Mouse (Mus musculus) forebrain, embryonic 15.5 days (tissue): Measurements from ENCODE around the gene Csmd2. TPM values are rescaled to one million over a fixed set of nuclear protein-coding genes. Genes with fewer than 3 reads are reported as not detected.
"Not testable (repeated sequence)": the region's sequence is repeated elsewhere in the genome, so short reads cannot be mapped to it uniquely, and the experiment has no call there.

Source experiments
- ATAC-seq: fragments of 200-750 bp; cut with Nextera tagmentation; replicated peaks from 2 replicates; pipeline ENCODE4 v1.8.0; 2017; ENCODE audit warnings: mild to moderate bottlenecking, moderate TSS enrichment, moderate library complexity
- H3K27ac ChIP-seq: fragments of 300-500 bp; sonication (generic); replicated peaks from 2 replicates; pipeline ENCODE4 v1.5.1; 2015; ENCODE audit warnings: mild to moderate bottlenecking, inconsistent platforms
- H3K27me3 ChIP-seq: fragments of 300-500 bp; sonication (generic); 2 replicates; pipeline ENCODE4 v1.6.1; 2015; ENCODE audit warnings: inconsistent platforms
- H3K36me3 ChIP-seq: fragments of 300-500 bp; sonication (generic); 2 replicates; pipeline ENCODE4 v1.6.1; 2015; ENCODE audit warnings: mild to moderate bottlenecking, inconsistent platforms
- H3K4me1 ChIP-seq: fragments of 300-500 bp; sonication (generic); 2 replicates; pipeline ENCODE4 v1.6.1; 2015; ENCODE audit warnings: inconsistent platforms
- H3K4me2 ChIP-seq: fragments of 300-500 bp; sonication (generic); replicated peaks from 2 replicates; pipeline ENCODE4 v1.6.1; 2015; ENCODE audit warnings: mild to moderate bottlenecking, inconsistent platforms
- H3K4me3 ChIP-seq: fragments of 300-500 bp; sonication (generic); 2 replicates; pipeline ENCODE4 v1.5.1; 2015; ENCODE audit warnings: mild to moderate bottlenecking, inconsistent platforms
- H3K9ac ChIP-seq: fragments of 300-500 bp; sonication (generic); replicated peaks from 2 replicates; pipeline ENCODE4 v1.6.1; 2015; ENCODE audit warnings: mild to moderate bottlenecking, inconsistent platforms
- H3K9me3 ChIP-seq: fragments of 300-500 bp; sonication (generic); 2 replicates; pipeline ENCODE4 v1.6.1; 2016; ENCODE audit warnings: inconsistent platforms
- WGBS: fragments of 180-500 bp; shearing (Covaris S2); methylation state at CpG from one replicate; pipeline ENCODE4 v1.1.7; 2015; ENCODE audit warnings: mixed read lengths; 5-methylcytosine and 5-hydroxymethylcytosine counted together
- polyA plus RNA-seq: library from polyadenylated mRNA; unstranded; fragments of >200 nt; fragmentation: Nextera tagmentation; extraction: Ambion mirVana; gene quantifications from 2 replicates; pipeline ENCODE4 v1.2.1, GENCODE M21; 2015

Gene Csmd2
- polyA plus RNA-seq, 1 experiment from 2014 or later: 9.0 TPM

DNA sequence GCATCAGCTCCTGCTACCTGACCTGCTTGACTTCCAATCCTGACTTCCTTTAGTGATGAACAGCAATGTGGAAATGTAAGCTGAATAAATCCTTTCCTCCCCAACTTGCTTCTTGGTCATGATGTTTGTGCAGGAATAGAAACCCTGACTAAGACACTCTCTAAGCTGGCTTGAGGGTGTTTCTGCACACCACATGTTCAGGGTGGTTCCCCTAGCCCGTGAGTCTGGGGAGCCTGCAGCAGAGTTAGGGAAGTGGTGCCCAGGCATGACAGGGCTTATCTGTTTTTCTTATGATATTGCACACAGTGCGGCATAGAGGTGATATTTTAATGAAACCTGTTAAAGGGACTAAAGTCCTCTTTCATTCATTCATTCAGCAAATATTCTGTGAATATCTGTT lies 73.6 kb downstream of the Csmd2 start:
- H3K27me3 ChIP-seq, H3K4me1 ChIP-seq, ATAC-seq, H3K9ac ChIP-seq, H3K4me2 ChIP-seq, H3K9me3 ChIP-seq, H3K4me3 ChIP-seq, H3K36me3 ChIP-seq, H3K27ac ChIP-seq: not testable (repeated sequence)
- WGBS: 91% methylated on average over 2 of the region's 2 CpGs

DNA sequence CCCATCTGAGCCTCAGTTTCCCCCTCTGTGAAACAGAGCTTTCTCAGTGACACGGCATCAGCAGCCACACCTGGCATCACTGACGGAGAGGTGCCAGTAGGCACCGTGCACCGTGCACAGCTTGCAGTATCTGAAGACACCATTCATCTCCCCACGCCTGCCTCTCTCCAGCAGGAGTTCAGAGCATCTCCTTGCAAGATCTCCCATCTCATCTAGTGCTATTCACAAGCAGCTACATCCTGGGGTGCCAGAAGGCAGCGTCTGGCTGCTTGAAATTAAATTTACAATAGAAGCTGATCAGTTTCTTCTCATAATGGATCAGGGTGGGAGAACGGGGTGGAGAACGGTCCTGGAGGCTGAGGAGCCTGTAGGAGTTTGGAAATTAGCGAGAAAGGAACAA lies 79.5 kb downstream of the Csmd2 start:
- H3K9me3 ChIP-seq: no peaks in the 10 kb centered on the region
- no peak for ATAC-seq
- 58% methylated on average over 9 of the region's 9 CpGs for WGBS

GRCm38 (mm10) chr4:128084466-128084865 lies 96.8 kb downstream of the Csmd2 start:
- Histone ChIP-seq H3K4me3 (no peak overlapping the region), H3K4me2 (no peak overlapping the region), H3K27me3 (no peaks in the 10 kb centered on the region), H3K36me3 (no peaks in the 10 kb centered on the region), H3K27ac (no peak overlapping the region), H3K4me1 (peaks cover 14% of the 10 kb centered on the region), H3K9ac (no peak overlapping the region), H3K9me3 (no peaks in the 10 kb centered on the region)
- WGBS: 98% methylated on average over 3 of the region's 3 CpGs
- no peak for ATAC-seq

More for the DNA sequence above, 79.5 kb downstream of the Csmd2 start:
- Histone ChIP-seq H3K4me3 (no peak overlapping the region), H3K27ac (no peak overlapping the region), H3K4me2 (no peak overlapping the region), H3K4me1 (no peaks in the 10 kb centered on the region), H3K27me3 (no peaks in the 10 kb centered on the region), H3K36me3 (no peaks in the 10 kb centered on the region), H3K9ac (no peak overlapping the region)

DNA sequence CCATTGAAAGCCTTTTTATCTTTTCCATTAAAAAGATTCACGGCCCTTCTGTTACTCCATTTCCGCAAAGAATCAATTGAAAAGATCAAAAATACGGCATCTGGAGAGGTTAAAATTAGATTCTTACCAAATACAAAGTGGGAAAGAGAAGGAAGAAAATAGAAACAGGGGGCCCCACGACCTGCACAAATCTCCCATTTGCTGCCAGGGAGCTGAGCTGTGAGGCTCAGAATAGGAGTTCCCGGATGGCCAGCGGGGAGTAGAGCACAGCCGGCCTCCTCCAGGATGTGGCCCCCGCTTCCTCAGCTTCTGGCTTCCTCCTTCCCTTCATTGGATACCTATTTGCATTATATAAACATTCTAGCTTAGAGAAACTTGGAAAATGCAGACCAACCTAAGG lies 97.4 kb downstream of the Csmd2 start:
- H3K4me1 ChIP-seq: peaks cover 14% of the 10 kb centered on the region
- no peak overlapping the region for H3K4me2 ChIP-seq
- H3K36me3 ChIP-seq: no peaks in the 10 kb centered on the region
- WGBS: 74% methylated on average over 8 of the region's 8 CpGs
- H3K9ac ChIP-seq: no peak overlapping the region
- no peak overlapping the region for H3K4me3 ChIP-seq
- H3K27me3 ChIP-seq: no peaks in the 10 kb centered on the region
- no peak for ATAC-seq
- H3K27ac ChIP-seq: no peak overlapping the region
- H3K9me3 ChIP-seq: no peaks in the 10 kb centered on the region

- no peak for ATAC-seq
- 87% methylated on average over 5 of the region's 5 CpGs for WGBS
- Histone ChIP-seq H3K27me3 (no peaks in the 10 kb centered on the region), H3K4me3 (no peak overlapping the region), H3K4me2 (no peak overlapping the region), H3K27ac (0 out of 2 replicates have a peak overlapping the region, but pooled peaks have one; percentile 9), H3K9me3 (no peaks in the 10 kb centered on the region), H3K4me1 (peaks cover 14% of the 10 kb centered on the region), H3K9ac (no peak overlapping the region), H3K36me3 (no peaks in the 10 kb centered on the region)
Measured at GRCm38 (mm10) chr4:128087147-128087606, 99.5 kb downstream of the Csmd2 start.

GRCm38 (mm10) chr4:128087704-128088103 lies 100.0 kb downstream of the Csmd2 start:
- no peaks in the 10 kb centered on the region for H3K36me3 ChIP-seq
- H3K4me2 ChIP-seq: no peak overlapping the region
- no peaks in the 10 kb centered on the region for H3K27me3 ChIP-seq
- no peak overlapping the region for H3K9ac ChIP-seq
- 33% methylated on average over 3 of the region's 3 CpGs for WGBS
- no peaks in the 10 kb centered on the region for H3K9me3 ChIP-seq
- no peak overlapping the region for H3K4me3 ChIP-seq
- ATAC-seq: no peak
- H3K27ac ChIP-seq: 0 out of 2 replicates have a peak overlapping the region, but pooled peaks have one; percentile 9
- peaks cover 14% of the 10 kb centered on the region for H3K4me1 ChIP-seq

DNA sequence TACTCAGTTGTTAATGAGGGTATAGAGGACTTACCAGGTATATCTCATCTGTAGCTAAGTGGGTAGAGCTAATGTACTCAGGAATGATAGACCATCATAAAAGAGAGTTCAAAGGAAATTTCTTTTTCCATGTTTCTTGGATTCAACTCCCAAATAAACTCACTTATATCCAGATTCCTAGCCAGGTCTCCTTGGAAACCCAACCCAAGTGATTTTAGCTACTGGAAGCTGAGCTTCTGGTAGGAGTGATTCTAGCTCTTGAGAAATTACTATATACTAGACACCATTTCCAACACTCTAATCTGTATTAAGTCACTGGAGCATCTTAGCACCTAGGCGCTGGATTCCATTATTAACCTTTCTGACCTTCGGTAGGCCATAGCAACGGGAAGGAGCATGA lies 100.6 kb downstream of the Csmd2 start:
- no peaks in the 10 kb centered on the region for H3K27me3 ChIP-seq
- H3K4me1 ChIP-seq: peaks cover 14% of the 10 kb centered on the region
- ATAC-seq: no peak
- H3K4me2 ChIP-seq: no peak overlapping the region
- no peaks in the 10 kb centered on the region for H3K36me3 ChIP-seq
- 86% methylated on average over 3 of the region's 3 CpGs for WGBS
- H3K4me3 ChIP-seq: no peak overlapping the region
- no peak overlapping the region for H3K27ac ChIP-seq
- no peak overlapping the region for H3K9ac ChIP-seq
- H3K9me3 ChIP-seq: no peaks in the 10 kb centered on the region

- no peaks in the 10 kb centered on the region for H3K27me3 ChIP-seq
- H3K27ac ChIP-seq: no peak overlapping the region
- H3K9me3 ChIP-seq: no peaks in the 10 kb centered on the region
- ATAC-seq: no peak
- H3K9ac ChIP-seq: no peak overlapping the region
- no peaks in the 10 kb centered on the region for H3K36me3 ChIP-seq
- H3K4me2 ChIP-seq: no peak overlapping the region
- peaks cover 14% of the 10 kb centered on the region for H3K4me1 ChIP-seq
- H3K4me3 ChIP-seq: no peak overlapping the region
- 71% methylated on average over 3 of the region's 3 CpGs for WGBS
Measured at GRCm38 (mm10) chr4:128091938-128092337, 104.3 kb downstream of the Csmd2 start.

- no peak overlapping the region for H3K27ac ChIP-seq
- no peak overlapping the region for H3K4me3 ChIP-seq
- H3K27me3 ChIP-seq: no peaks in the 10 kb centered on the region
- H3K36me3 ChIP-seq: no peaks in the 10 kb centered on the region
- no peak for ATAC-seq
- H3K9ac ChIP-seq: no peak overlapping the region
- H3K4me2 ChIP-seq: no peak overlapping the region
- no peaks in the 10 kb centered on the region for H3K9me3 ChIP-seq
- H3K4me1 ChIP-seq: 0 out of 2 replicates have a peak, but pooled peaks cover 4% of the 10 kb centered on the region
- WGBS: 81% methylated on average over 5 of the region's 5 CpGs
Measured at GRCm38 (mm10) chr4:128099515-128099914, 111.9 kb downstream of the Csmd2 start.

DNA sequence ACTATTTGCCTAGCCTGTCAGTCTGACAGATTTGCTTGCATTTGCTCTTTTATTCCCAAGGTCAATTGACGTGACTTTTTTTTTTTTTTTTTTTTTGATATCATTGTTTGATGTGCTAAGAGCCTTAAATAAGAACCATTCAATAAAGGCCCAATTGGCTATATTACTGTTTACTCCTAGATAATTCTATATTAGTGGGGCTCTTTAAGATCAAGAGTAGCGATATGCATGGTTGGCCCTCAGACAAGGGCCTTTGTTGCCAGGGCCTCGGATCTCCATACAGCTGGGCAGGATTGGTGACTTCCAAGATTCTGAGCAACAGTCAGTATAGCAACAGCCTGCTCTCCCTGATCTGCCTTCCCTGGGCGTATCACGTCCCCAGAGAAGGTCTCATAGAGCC lies 112.9 kb downstream of the Csmd2 start:
- no peaks in the 10 kb centered on the region for H3K27me3 ChIP-seq
- 0 out of 2 replicates have a peak, but pooled peaks cover 4% of the 10 kb centered on the region for H3K4me1 ChIP-seq
- H3K4me2 ChIP-seq: no peak overlapping the region
- H3K9me3 ChIP-seq: no peaks in the 10 kb centered on the region
- 54% methylated on average over 5 of the region's 5 CpGs for WGBS
- H3K36me3 ChIP-seq: no peaks in the 10 kb centered on the region
- H3K9ac ChIP-seq: no peak overlapping the region
- no peak overlapping the region for H3K4me3 ChIP-seq
- no peak overlapping the region for H3K27ac ChIP-seq
- ATAC-seq: no peak

GRCm38 (mm10) chr4:128116331-128116730 lies 128.7 kb downstream of the Csmd2 start:
- no peak for ATAC-seq
- Histone ChIP-seq H3K27me3 (no peaks in the 10 kb centered on the region), H3K36me3 (no peaks in the 10 kb centered on the region), H3K4me1 (no peaks in the 10 kb centered on the region), H3K9me3 (no peaks in the 10 kb centered on the region), H3K4me2 (no peak overlapping the region), H3K4me3 (no peak overlapping the region), H3K27ac (no peak overlapping the region), H3K9ac (no peak overlapping the region)
- WGBS: 67% methylated on average over 7 of the region's 7 CpGs

DNA sequence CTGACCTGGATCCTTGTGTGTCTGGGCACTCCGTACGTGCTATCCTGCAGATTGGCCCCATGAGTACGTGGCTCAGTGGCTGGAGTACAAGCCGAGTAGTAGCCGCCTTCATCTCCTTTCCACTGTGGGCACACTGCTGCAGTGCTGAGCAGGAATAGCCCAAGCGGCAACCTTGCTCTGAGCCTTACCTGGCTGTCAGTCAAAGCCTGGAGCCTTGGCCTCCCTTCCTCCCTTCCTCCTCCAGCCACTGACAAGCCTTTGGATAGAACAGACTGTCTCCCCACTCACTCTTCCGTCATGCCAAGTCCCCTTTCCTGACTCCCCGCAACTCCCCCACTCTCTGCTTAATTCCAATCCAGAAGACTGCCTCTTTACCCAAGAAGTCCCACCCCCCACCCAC lies 135.6 kb downstream of the Csmd2 start:
- WGBS: 84% methylated on average over 8 of the region's 8 CpGs
- ATAC-seq: no peak
- H3K27me3 ChIP-seq: no peaks in the 10 kb centered on the region

GRCm38 (mm10) chr4:128124738-128125137 lies 137.1 kb downstream of the Csmd2 start:
- no peak overlapping the region for H3K4me2 ChIP-seq
- H3K9ac ChIP-seq: no peak overlapping the region
- H3K27me3 ChIP-seq: no peaks in the 10 kb centered on the region
- H3K4me3 ChIP-seq: no peak overlapping the region
- H3K27ac ChIP-seq: no peak overlapping the region
- WGBS: 90% methylated on average over 4 of the region's 4 CpGs
- no peaks in the 10 kb centered on the region for H3K9me3 ChIP-seq
- no peaks in the 10 kb centered on the region for H3K36me3 ChIP-seq
- no peak for ATAC-seq
- H3K4me1 ChIP-seq: no peaks in the 10 kb centered on the region

More for the DNA sequence above, 135.6 kb downstream of the Csmd2 start:
- no peak overlapping the region for H3K4me3 ChIP-seq
- no peak overlapping the region for H3K4me2 ChIP-seq
- H3K4me1 ChIP-seq: no peaks in the 10 kb centered on the region
- no peak overlapping the region for H3K27ac ChIP-seq
- no peaks in the 10 kb centered on the region for H3K9me3 ChIP-seq
- H3K36me3 ChIP-seq: no peaks in the 10 kb centered on the region
- H3K9ac ChIP-seq: no peak overlapping the region
